Mouse (Mus musculus) heart, embryonic 12.5 days (tissue): ENCODE results near the gene Acp7. TPM values are rescaled to one million over a fixed set of nuclear protein-coding genes. Genes with fewer than 3 reads are reported as not detected.

ENCODE experiments used
- ATAC-seq: fragments of 200-750 bp; cut with Nextera tagmentation; 2 replicates; pipeline ENCODE4 v1.8.0; 2017; ENCODE audit warnings: moderate TSS enrichment, moderate library complexity; ENCODE audit not compliant: insufficient number of reproducible peaks, low FRiP score
- H3K27ac ChIP-seq: fragments of 300-500 bp; sonication (generic); 2 replicates; pipeline ENCODE4 v1.5.1; 2016; ENCODE audit warnings: mild to moderate bottlenecking, moderate library complexity; ENCODE audit not compliant: poor library complexity, severe bottlenecking
- H3K27me3 ChIP-seq: fragments of 300-500 bp; sonication (generic); replicated peaks from 2 replicates; pipeline ENCODE4 v1.6.1; 2016; ENCODE audit warnings: mild to moderate bottlenecking, moderate library complexity
- H3K36me3 ChIP-seq: fragments of 300-500 bp; sonication (generic); 2 replicates; pipeline ENCODE4 v1.6.1; 2016; ENCODE audit warnings: mild to moderate bottlenecking, moderate library complexity
- H3K4me1 ChIP-seq: fragments of 300-500 bp; sonication (generic); replicated peaks from 2 replicates; pipeline ENCODE4 v1.6.1; 2016; ENCODE audit warnings: mild to moderate bottlenecking
- H3K4me2 ChIP-seq: fragments of 300-500 bp; sonication (generic); 2 replicates; pipeline ENCODE4 v1.6.1; 2016; ENCODE audit warnings: mild to moderate bottlenecking, moderate library complexity
- H3K4me3 ChIP-seq: fragments of 300-500 bp; sonication (generic); 2 replicates; pipeline ENCODE4 v1.5.1; 2016; ENCODE audit warnings: mild to moderate bottlenecking
- H3K9ac ChIP-seq: fragments of 300-500 bp; sonication (generic); 2 replicates; pipeline ENCODE4 v1.6.1; 2016; ENCODE audit warnings: mild to moderate bottlenecking, moderate library complexity
- H3K9me3 ChIP-seq: fragments of 300-500 bp; sonication (generic); replicated peaks from 2 replicates; pipeline ENCODE4 v1.6.1; 2016; ENCODE audit warnings: mild to moderate bottlenecking, moderate library complexity
- WGBS: fragments of 180-500 bp; shearing (Covaris S2); methylation state at CpG from one replicate; pipeline ENCODE4 v1.1.7; 2016; 5-methylcytosine and 5-hydroxymethylcytosine counted together
- microRNA-seq: library from miRNA; unstranded; fragments of <30 nt; microRNA quantifications from one replicate; pipeline ENCODE4, GENCODE M21; 2017
- polyA plus RNA-seq: library from polyadenylated mRNA; unstranded; fragments of >200 nt; fragmentation: Nextera tagmentation; extraction: Ambion mirVana; gene quantifications from 2 replicates; pipeline ENCODE4 v1.2.1, GENCODE M21; 2016

The Acp7 gene
- polyA plus RNA-seq, 1 experiment from 2014 or later: not detected

GRCm38 (mm10) chr7:28557708-28558107 lies 73.4 kb downstream of the Acp7 start:
- H3K27ac ChIP-seq: peak overlapping the region; percentile 63; the same call in 1 of the 2 replicates
- no peak overlapping the region for H3K9ac ChIP-seq
- H3K4me3 ChIP-seq: no peak overlapping the region
- no peaks in the 10 kb centered on the region for H3K9me3 ChIP-seq
- peaks cover 34% of the 10 kb centered on the region for H3K4me1 ChIP-seq
- H3K4me2 ChIP-seq: no peak overlapping the region
- 41% methylated on average over 6 of the region's 6 CpGs for WGBS
- H3K27me3 ChIP-seq: no peaks in the 10 kb centered on the region
- H3K36me3 ChIP-seq: peaks cover 44% of the 10 kb centered on the region
- no peak for ATAC-seq

Small RNAs within 50 kb of the gene (microRNA-seq; reads per million reads assigned to microRNA genes)
- not detected for gene Mir7049

Other genes with a start within 250 kb of the Acp7 start
- 45.4 and 46.5 TPM in 2 replicates for gene Med29, start 238.6 kb downstream of the Acp7 start, polyA plus RNA-seq
- gene Paf1, start 238.4 kb downstream of the Acp7 start, polyA plus RNA-seq: 68.5 and 70.4 TPM in 2 replicates
- gene Gmfg, start 193.9 kb downstream of the Acp7 start, polyA plus RNA-seq: 4.9 and 5.4 TPM in 2 replicates
- 1.5 and 2.0 TPM in 2 replicates for gene Lrfn1, start 179.4 kb downstream of the Acp7 start, polyA plus RNA-seq
- not detected in 2 replicates for gene Ifnl2, start 120.9 kb downstream of the Acp7 start, polyA plus RNA-seq
- gene Ifnl3, start 108.5 kb downstream of the Acp7 start, polyA plus RNA-seq: not detected in 2 replicates
- not detected in 2 replicates for gene Sycn, start 90.4 kb downstream of the Acp7 start, polyA plus RNA-seq
- not detected in 2 replicates for gene Nccrp1, start 84.1 kb downstream of the Acp7 start, polyA plus RNA-seq
- gene Samd4b, start 33.2 kb downstream of the Acp7 start, polyA plus RNA-seq: 29.0 and 29.5 TPM in 2 replicates
- gene Pak4, start 33.1 kb downstream of the Acp7 start, polyA plus RNA-seq: 32.7 TPM in 2 replicates
- 3.4 and 4.7 TPM in 2 replicates for gene Fbxo27, start 61.5 kb upstream of the Acp7 start, polyA plus RNA-seq
- 9.9 and 10.4 TPM in 2 replicates for gene Fbxo17, start 85.5 kb upstream of the Acp7 start, polyA plus RNA-seq
- 116 TPM in 2 replicates for gene Mrps12, start 110.5 kb upstream of the Acp7 start, polyA plus RNA-seq
- gene Sars2, start 110.7 kb upstream of the Acp7 start, polyA plus RNA-seq: 23.2 and 27.3 TPM in 2 replicates
- gene Ccer2, start 124.8 kb upstream of the Acp7 start, polyA plus RNA-seq: not detected in 2 replicates
- gene Sirt2, start 135.4 kb upstream of the Acp7 start, polyA plus RNA-seq: 46.6 and 49.0 TPM in 2 replicates
- gene Nfkbib, start 136.2 kb upstream of the Acp7 start, polyA plus RNA-seq: 30.0 and 32.1 TPM in 2 replicates
- gene Rinl, start 157.6 kb upstream of the Acp7 start, polyA plus RNA-seq: 2.7 and 2.8 TPM in 2 replicates
- 218 and 232 TPM in 2 replicates for gene Hnrnpl, start 177.2 kb upstream of the Acp7 start, polyA plus RNA-seq
- gene Ech1, start 193.9 kb upstream of the Acp7 start, polyA plus RNA-seq: 137 and 142 TPM in 2 replicates
- gene Lgals4, start 202.5 kb upstream of the Acp7 start, polyA plus RNA-seq: 4.2 and 4.4 TPM in 2 replicates
- gene Lgals7, start 232.5 kb upstream of the Acp7 start, polyA plus RNA-seq: 1.1 and 1.3 TPM in 2 replicates